Mouse (Mus musculus): ENCODE measurements around the gene Metrnl.
"Not testable (repeated sequence)": the region's sequence is repeated elsewhere in the genome, so short reads cannot be mapped to it uniquely, and the experiment has no call there.

GRCm38 (mm10) chr11:121660604-121661003 lies 40.7 kb upstream of the Metrnl start:
- TF ChIP-seq CTCF, POLR2A (IDR thresholded peaks at IDR 0.05; ENCODE audit: extremely low read depth, insufficient read depth, low read length): not testable (repeated sequence)
